Mouse (Mus musculus) neural tube, embryonic 11.5 days (tissue): ENCODE data around the gene Capn13. TPM values are rescaled to one million over a fixed set of nuclear protein-coding genes. Genes with fewer than 3 reads are reported as not detected.
"Not testable (repeated sequence)": the region's sequence is repeated elsewhere in the genome, so short reads cannot be mapped to it uniquely, and the experiment has no call there.

Experiments
- ATAC-seq: fragments of 200-750 bp; cut with Nextera tagmentation; 2 replicates; pipeline ENCODE4 v1.8.0; 2017; ENCODE audit warnings: moderate number of reproducible peaks, mild to moderate bottlenecking, moderate TSS enrichment, moderate library complexity; ENCODE audit not compliant: insufficient read depth, low FRiP score, low TSS enrichment
- DNase-seq: peaks from one replicate; pipeline ENCODE4 v3.0.0-alpha.2; 2015; ENCODE audit warnings: low spot score
- H3K27ac ChIP-seq: fragments of 300-500 bp; sonication (generic); 2 replicates; pipeline ENCODE4 v1.5.1; 2014; ENCODE audit warnings: low read depth, mild to moderate bottlenecking, low read length
- H3K27me3 ChIP-seq: fragments of 300-500 bp; sonication (generic); 2 replicates; pipeline ENCODE4 v1.6.1; 2014; ENCODE audit warnings: mild to moderate bottlenecking, low read length, mixed read lengths; ENCODE audit not compliant: control insufficient read depth, insufficient read depth
- H3K36me3 ChIP-seq: fragments of 300-500 bp; sonication (generic); 2 replicates; pipeline ENCODE4 v1.6.1; 2014; ENCODE audit warnings: mild to moderate bottlenecking, low read length, moderate library complexity, mixed read lengths; ENCODE audit not compliant: control insufficient read depth, insufficient read depth
- H3K4me1 ChIP-seq: fragments of 300-500 bp; sonication (generic); 2 replicates; pipeline ENCODE4 v1.6.1; 2014; ENCODE audit warnings: low read length, mixed read lengths; ENCODE audit not compliant: control insufficient read depth, insufficient read depth
- H3K4me2 ChIP-seq: fragments of 300-500 bp; sonication (generic); 2 replicates; pipeline ENCODE4 v1.6.1; 2014; ENCODE audit warnings: low read depth, mild to moderate bottlenecking, moderate library complexity
- H3K4me3 ChIP-seq: fragments of 300-500 bp; sonication (generic); 2 replicates; pipeline ENCODE4 v1.5.1; 2014; ENCODE audit warnings: low read depth, low read length
- H3K9ac ChIP-seq: fragments of 300-500 bp; sonication (generic); 2 replicates; pipeline ENCODE4 v1.6.1; 2014; ENCODE audit warnings: mild to moderate bottlenecking, low read length
- H3K9me3 ChIP-seq: fragments of 300-500 bp; sonication (generic); 2 replicates; pipeline ENCODE4 v1.6.1; 2016; ENCODE audit warnings: low read length; ENCODE audit not compliant: control insufficient read depth
- WGBS: fragments of 180-500 bp; shearing (Covaris S2); extraction: QIAGEN DNeasy Blood & Tissue Kit; methylation state at CpG from one replicate; pipeline ENCODE4 v1.1.7; 2014; 5-methylcytosine and 5-hydroxymethylcytosine counted together
- polyA plus RNA-seq: library from polyadenylated mRNA; unstranded; fragments of >200 nt; fragmentation: Nextera tagmentation; extraction: Ambion mirVana; gene quantifications from 2 replicates; pipeline ENCODE4 v1.2.1, GENCODE M21; 2014

Capn13 gene
- polyA plus RNA-seq, 1 experiment from 2014 or later = 0.15 TPM

GRCm38 (mm10) chr17:73275066-73275465 lies 125.6 kb downstream of the Capn13 start:
- Histone ChIP-seq H3K36me3 (no peaks in the 10 kb centered on the region), H3K27ac (no peak overlapping the region), H3K4me2 (no peak overlapping the region), H3K4me1 (no peaks in the 10 kb centered on the region), H3K4me3 (no peak overlapping the region), H3K9me3 (no peaks in the 10 kb centered on the region), H3K27me3 (no peaks in the 10 kb centered on the region), H3K9ac (no peak overlapping the region)
- DNase-seq = no peak
- WGBS = 71% methylated on average over 10 of the region's 10 CpGs
- no peak for ATAC-seq

- H3K27ac ChIP-seq = no peak overlapping the region
- no peak overlapping the region for H3K4me3 ChIP-seq
- no peaks in the 10 kb centered on the region for H3K36me3 ChIP-seq
- H3K9me3 ChIP-seq = no peaks in the 10 kb centered on the region
- ATAC-seq (no peak), DNase-seq (no peak)
- H3K9ac ChIP-seq = no peak overlapping the region
- no peak overlapping the region for H3K4me2 ChIP-seq
- WGBS = 88% methylated on average over 7 of the region's 7 CpGs
- H3K4me1 ChIP-seq = no peaks in the 10 kb centered on the region
- no peaks in the 10 kb centered on the region for H3K27me3 ChIP-seq
These were observed 126.9 kb downstream of the Capn13 start for GRCm38 (mm10) chr17:73273809-73274208.

- Histone ChIP-seq H3K36me3 (no peaks in the 10 kb centered on the region), H3K4me1 (no peaks in the 10 kb centered on the region), H3K9me3 (no peaks in the 10 kb centered on the region), H3K4me2 (no peak overlapping the region), H3K27ac (no peak overlapping the region), H3K4me3 (no peak overlapping the region), H3K9ac (no peak overlapping the region), H3K27me3 (no peaks in the 10 kb centered on the region)
- no peak for DNase-seq
- ATAC-seq = no peak
- 87% methylated on average over 7 of the region's 7 CpGs for WGBS
These were observed 128.7 kb downstream of the Capn13 start for GRCm38 (mm10) chr17:73271797-73272600.

- H3K4me3 ChIP-seq = no peak overlapping the region
- DNase-seq (no peak), ATAC-seq (no peak)
- no peaks in the 10 kb centered on the region for H3K36me3 ChIP-seq
- H3K27ac ChIP-seq = no peak overlapping the region
- H3K9ac ChIP-seq = no peak overlapping the region
- no peaks in the 10 kb centered on the region for H3K9me3 ChIP-seq
- no peak overlapping the region for H3K4me2 ChIP-seq
- 89% methylated on average over 15 of the region's 15 CpGs for WGBS
- H3K4me1 ChIP-seq = no peaks in the 10 kb centered on the region
- no peaks in the 10 kb centered on the region for H3K27me3 ChIP-seq
These were observed 129.5 kb downstream of the Capn13 start for GRCm38 (mm10) chr17:73270871-73271796.

GRCm38 (mm10) chr17:73263077-73263501 lies 137.6 kb downstream of the Capn13 start:
- Histone ChIP-seq H3K9me3 (no peaks in the 10 kb centered on the region), H3K4me1 (0 out of 2 replicates have a peak, but pooled peaks cover 4% of the 10 kb centered on the region), H3K27me3 (no peaks in the 10 kb centered on the region), H3K36me3 (no peaks in the 10 kb centered on the region), H3K9ac (no peak overlapping the region), H3K4me3 (no peak overlapping the region), H3K27ac (no peak overlapping the region), H3K4me2 (no peak overlapping the region)
- 83% methylated on average over 8 of the region's 8 CpGs for WGBS
- ATAC-seq = no peak
- DNase-seq = no peak

- no peaks in the 10 kb centered on the region for H3K9me3 ChIP-seq
- H3K9ac ChIP-seq = no peak overlapping the region
- H3K36me3 ChIP-seq = no peaks in the 10 kb centered on the region
- DNase-seq = no peak
- no peak for ATAC-seq
- no peaks in the 10 kb centered on the region for H3K27me3 ChIP-seq
- H3K4me1 ChIP-seq = 0 out of 2 replicates have a peak, but pooled peaks cover 4% of the 10 kb centered on the region
- H3K4me2 ChIP-seq = no peak overlapping the region
- WGBS = 88% methylated on average over 2 of the region's 2 CpGs
- H3K4me3 ChIP-seq = no peak overlapping the region
- H3K27ac ChIP-seq = no peak overlapping the region
These were observed 138.1 kb downstream of the Capn13 start for GRCm38 (mm10) chr17:73262558-73262957.

GRCm38 (mm10) chr17:73259258-73259657 lies 141.4 kb downstream of the Capn13 start:
- H3K36me3 ChIP-seq = not testable (repeated sequence)

GRCm38 (mm10) chr17:73258620-73259019 lies 142.0 kb downstream of the Capn13 start:
- Histone ChIP-seq H3K4me2 (no peak overlapping the region), H3K4me3 (no peak overlapping the region), H3K36me3 (no peaks in the 10 kb centered on the region), H3K4me1 (0 out of 2 replicates have a peak, but pooled peaks cover 4% of the 10 kb centered on the region), H3K27me3 (no peaks in the 10 kb centered on the region), H3K9me3 (no peaks in the 10 kb centered on the region), H3K27ac (0 out of 2 replicates have a peak overlapping the region, but pooled peaks have one; percentile 4), H3K9ac (no peak overlapping the region; the same call in 1 of the 2 replicates)
- ATAC-seq (no peak), DNase-seq (peak; percentile 17)
- 34% methylated on average over 12 of the region's 12 CpGs for WGBS

More at GRCm38 (mm10) chr17:73259258-73259657, 141.4 kb downstream of the Capn13 start:
- not testable (repeated sequence) for H3K9me3 ChIP-seq, DNase-seq, H3K27ac ChIP-seq, ATAC-seq, H3K4me2 ChIP-seq, H3K9ac ChIP-seq, H3K4me1 ChIP-seq, H3K27me3 ChIP-seq, H3K4me3 ChIP-seq
- WGBS = 95% methylated on average over 5 of the region's 5 CpGs
